Mouse (Mus musculus): ENCODE measurements around the gene Wnt8b. TPM values are rescaled to one million over a fixed set of nuclear protein-coding genes. Genes with fewer than 3 reads are reported as not detected.

Gene Wnt8b
- polyA plus RNA-seq, 1 experiment: not detected

GRCm38 (mm10) chr19:44519152-44519551 is 25.9 kb downstream of the Wnt8b start:
- WGBS: 40% methylated on average over 7 of the region's 7 CpGs
- TF ChIP-seq POLR2A (IDR thresholded peaks at IDR 0.05; ENCODE audit: borderline replicate concordance, extremely low read depth, low read depth, low read length) (no peak), CTCF (IDR thresholded peaks at IDR 0.05; ENCODE audit: insufficient read depth, low read length) (peak; percentile 3; the same call in 1 of the 2 replicates)
- peak; percentile 18 for DNase-seq
- no peak overlapping the region for H3K4me3 ChIP-seq (replicated peaks; ENCODE audit: extremely low read depth, low read depth, low read length)
- H3K4me1 ChIP-seq (ENCODE audit: control insufficient read depth, insufficient read depth, low read length): no peaks in the 10 kb centered on the region

GRCm38 (mm10) chr19:44525551-44526205 is 32.4 kb downstream of the Wnt8b start:
- TF ChIP-seq POLR2A (IDR thresholded peaks at IDR 0.05; ENCODE audit: borderline replicate concordance, extremely low read depth, low read depth, low read length): no peak
- no peak for TF ChIP-seq CTCF (IDR thresholded peaks at IDR 0.05; ENCODE audit: insufficient read depth, low read length)
- WGBS: 52% methylated on average over 9 of the region's 9 CpGs
- no peak overlapping the region for H3K4me3 ChIP-seq (replicated peaks; ENCODE audit: extremely low read depth, low read depth, low read length)
- no peak for DNase-seq
- H3K4me1 ChIP-seq (ENCODE audit: control insufficient read depth, insufficient read depth, low read length): no peaks in the 10 kb centered on the region

- Histone ChIP-seq H3K4me1 (ENCODE audit: control insufficient read depth, insufficient read depth, low read length) (no peaks in the 10 kb centered on the region), H3K4me3 (replicated peaks; ENCODE audit: extremely low read depth, low read depth, low read length) (no peak overlapping the region)
- 58% methylated on average over 6 of the region's 6 CpGs for WGBS
- TF ChIP-seq POLR2A (IDR thresholded peaks at IDR 0.05; ENCODE audit: borderline replicate concordance, extremely low read depth, low read depth, low read length): no peak
- TF ChIP-seq CTCF (IDR thresholded peaks at IDR 0.05; ENCODE audit: insufficient read depth, low read length): no peak
- DNase-seq: no peak
These were observed 36.7 kb downstream of the Wnt8b start for GRCm38 (mm10) chr19:44530018-44530417.

GRCm38 (mm10) chr19:44535376-44535775 is 42.1 kb downstream of the Wnt8b start:
- Histone ChIP-seq H3K4me3 (replicated peaks; ENCODE audit: extremely low read depth, low read depth, low read length) (no peak overlapping the region), H3K4me1 (ENCODE audit: control insufficient read depth, insufficient read depth, low read length) (no peaks in the 10 kb centered on the region)
- DNase-seq: no peak
- TF ChIP-seq CTCF (IDR thresholded peaks at IDR 0.05; ENCODE audit: insufficient read depth, low read length) (peak; percentile 37; the same call in 1 of the 2 replicates), POLR2A (IDR thresholded peaks at IDR 0.05; ENCODE audit: borderline replicate concordance, extremely low read depth, low read depth, low read length) (no peak)
- WGBS: 38% methylated on average over 3 of the region's 3 CpGs

- TF ChIP-seq CTCF (IDR thresholded peaks at IDR 0.05; ENCODE audit: insufficient read depth, low read length): no peak
- WGBS: 74% methylated on average over 8 of the region's 8 CpGs
- DNase-seq: no peak
- no peak overlapping the region for H3K4me3 ChIP-seq (replicated peaks; ENCODE audit: extremely low read depth, low read depth, low read length)
- no peaks in the 10 kb centered on the region for H3K4me1 ChIP-seq (ENCODE audit: control insufficient read depth, insufficient read depth, low read length)
These were observed 44.1 kb downstream of the Wnt8b start for GRCm38 (mm10) chr19:44537416-44537815.

- no peak for TF ChIP-seq CTCF (IDR thresholded peaks at IDR 0.05; ENCODE audit: insufficient read depth, low read length)
- TF ChIP-seq POLR2A (IDR thresholded peaks at IDR 0.05; ENCODE audit: borderline replicate concordance, extremely low read depth, low read depth, low read length): no peak
These were observed 49.5 kb downstream of the Wnt8b start for GRCm38 (mm10) chr19:44542694-44543178.

GRCm38 (mm10) chr19:44544372-44544771 is 51.1 kb downstream of the Wnt8b start:
- 60% methylated on average over 10 of the region's 10 CpGs for WGBS
- Histone ChIP-seq H3K4me1 (ENCODE audit: control insufficient read depth, insufficient read depth, low read length) (no peaks in the 10 kb centered on the region; the same call in 1 of the 2 replicates), H3K4me3 (replicated peaks; ENCODE audit: extremely low read depth, low read depth, low read length) (no peak overlapping the region)
- DNase-seq: no peak
- TF ChIP-seq POLR2A (IDR thresholded peaks at IDR 0.05; ENCODE audit: borderline replicate concordance, extremely low read depth, low read depth, low read length): no peak
- no peak for TF ChIP-seq CTCF (IDR thresholded peaks at IDR 0.05; ENCODE audit: insufficient read depth, low read length)

More at GRCm38 (mm10) chr19:44542694-44543178, 49.5 kb downstream of the Wnt8b start:
- WGBS: 85% methylated on average over 8 of the region's 8 CpGs
- Histone ChIP-seq H3K4me1 (ENCODE audit: control insufficient read depth, insufficient read depth, low read length) (no peaks in the 10 kb centered on the region; the same call in 1 of the 2 replicates), H3K4me3 (replicated peaks; ENCODE audit: extremely low read depth, low read depth, low read length) (no peak overlapping the region)
- no peak for DNase-seq

- DNase-seq: peak; percentile 71
- Histone ChIP-seq H3K4me3 (replicated peaks; ENCODE audit: extremely low read depth, low read depth, low read length) (no peak overlapping the region), H3K4me1 (ENCODE audit: control insufficient read depth, insufficient read depth, low read length) (no peaks in the 10 kb centered on the region; the same call in 1 of the 2 replicates)
- no peak for TF ChIP-seq POLR2A (IDR thresholded peaks at IDR 0.05; ENCODE audit: borderline replicate concordance, extremely low read depth, low read depth, low read length)
- TF ChIP-seq CTCF (IDR thresholded peaks at IDR 0.05; ENCODE audit: insufficient read depth, low read length): peak; percentile 92
- WGBS: 2% methylated on average over 13 of the region's 13 CpGs
These were observed 51.5 kb downstream of the Wnt8b start for GRCm38 (mm10) chr19:44544775-44545174.

- TF ChIP-seq CTCF (IDR thresholded peaks at IDR 0.05; ENCODE audit: insufficient read depth, low read length): no peak
- TF ChIP-seq POLR2A (IDR thresholded peaks at IDR 0.05; ENCODE audit: borderline replicate concordance, extremely low read depth, low read depth, low read length): no peak
- peak; percentile 54 for DNase-seq
- H3K4me1 ChIP-seq (ENCODE audit: control insufficient read depth, insufficient read depth, low read length): no peaks in the 10 kb centered on the region; the same call in 1 of the 2 replicates
- WGBS: 2% methylated on average over 47 of the region's 47 CpGs
- peak within 1 kb of the TSS; percentile 52 for H3K4me3 ChIP-seq (replicated peaks; ENCODE audit: extremely low read depth, low read depth, low read length)
These were observed 52.2 kb downstream of the Wnt8b start, which contains the start of gene Sec31b for GRCm38 (mm10) chr19:44545321-44546041. Gene Sec31b, minus strand, starts transcription at chr19:44545864.

Data from lung, adult 2 months (tissue).